Mouse (Mus musculus) CD4-positive, CD25-positive, alpha-beta regulatory T cell (primary cell): ENCODE results near the gene Mrap. TPM values are rescaled to one million over a fixed set of nuclear protein-coding genes. Genes with fewer than 3 reads are reported as not detected.

Experiments
- polyA plus RNA-seq: library from polyadenylated mRNA; unstranded; fragments of 100-300 nt; shearing (Covaris generic); gene quantifications from one replicate; pipeline ENCODE4 v1.2.1, GENCODE M21; 2017

Gene Mrap
- polyA plus RNA-seq = not detected

DNA sequence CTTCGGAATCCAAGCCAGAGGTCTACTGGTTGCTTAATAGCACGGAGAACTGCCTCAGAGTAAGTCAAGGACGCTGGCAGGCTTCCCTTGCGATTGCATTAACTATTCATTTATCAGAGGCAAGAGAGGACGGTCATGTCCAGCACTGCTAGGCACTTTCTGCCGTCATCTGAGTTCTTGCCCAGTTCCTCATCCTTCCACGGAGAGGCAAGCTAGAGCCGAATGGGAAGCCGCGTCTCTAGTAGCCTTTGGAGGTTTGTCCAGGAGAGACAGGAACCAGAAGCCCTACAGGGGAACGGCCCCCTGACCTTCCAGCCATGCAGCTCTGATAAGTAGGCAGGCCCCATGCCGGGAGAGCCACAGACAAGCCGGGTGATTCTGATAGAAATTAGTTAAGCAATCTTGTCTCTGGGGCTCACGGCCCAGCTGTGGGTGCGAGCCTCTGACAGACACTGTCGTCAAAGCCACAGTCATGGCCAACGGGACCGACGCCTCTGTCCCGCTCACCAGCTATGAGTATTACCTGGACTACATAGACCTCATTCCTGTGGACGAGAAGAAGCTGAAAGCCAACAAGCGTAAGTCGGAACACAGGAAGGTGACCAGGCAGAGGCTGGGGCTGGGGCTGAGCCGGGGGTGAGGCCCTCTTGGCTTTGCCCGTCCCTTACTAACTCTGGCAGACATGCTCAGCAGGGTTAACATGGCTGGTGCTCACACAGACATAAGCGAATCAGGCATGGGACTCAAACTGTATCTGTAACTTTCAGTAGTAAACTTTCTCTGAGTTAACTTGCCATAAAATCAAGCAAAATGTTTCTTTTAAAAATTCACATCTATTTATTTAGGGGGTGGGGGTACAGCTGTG, at the start of gene Mrap:
TSS of gene Mrap (plus strand) at position 116 of the 865 bp plus-strand sequence.

DNA sequence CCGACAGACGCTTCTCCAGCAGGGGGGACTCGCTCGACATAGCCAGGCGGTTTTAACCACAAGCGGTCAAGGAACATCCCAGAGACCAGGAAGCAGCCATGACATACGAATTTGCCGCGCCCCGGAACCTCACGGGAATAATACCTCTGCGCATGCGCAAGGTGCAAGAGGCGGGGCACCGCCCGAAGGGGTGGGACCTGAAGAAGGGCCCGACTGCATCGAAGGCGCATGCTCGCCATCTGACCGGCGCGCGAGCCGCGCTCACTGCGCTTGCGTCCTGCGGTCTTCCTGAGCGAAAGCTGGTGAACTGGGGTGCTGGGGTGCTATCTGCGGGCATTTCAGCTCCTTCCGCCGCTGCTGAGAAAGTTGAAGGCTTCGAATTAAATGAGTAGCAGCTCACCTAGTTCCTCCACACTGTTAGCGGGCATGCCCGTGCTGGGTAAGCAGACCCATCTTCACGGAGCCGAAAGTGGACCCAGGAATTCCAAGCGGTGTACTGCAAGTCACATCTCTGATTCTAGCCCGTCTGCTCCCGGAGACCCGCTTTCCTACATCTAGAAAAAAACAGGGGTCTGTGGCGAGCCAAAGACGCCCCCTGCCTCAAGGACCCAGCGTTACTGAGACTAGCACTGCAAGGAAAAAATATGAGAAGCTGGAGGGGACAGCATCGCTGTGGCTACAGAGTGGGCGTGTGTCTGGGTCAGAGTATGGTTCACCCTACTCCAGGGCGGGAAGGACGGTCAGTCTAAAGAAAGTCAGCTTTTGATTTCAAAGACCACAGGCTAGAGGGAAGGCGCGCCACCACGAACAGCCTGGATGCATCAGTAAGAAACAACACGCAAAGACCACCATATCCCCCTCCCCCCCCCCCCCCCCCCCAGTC, 10.5 kb upstream of the Mrap start, which contains the start of gene Mis18a:
TSS of gene Mis18a (minus strand) at position 172 of the 883 bp plus-strand sequence.

Other genes with a start within 250 kb of the Mrap start
- 62.3 TPM for gene Mis18a, start 10.8 kb upstream of the Mrap start, polyA plus RNA-seq
- 18.4 TPM for gene Urb1, start 72.2 kb downstream of the Mrap start, polyA plus RNA-seq
- gene Eva1c, start 88.5 kb downstream of the Mrap start, polyA plus RNA-seq = not detected
- 46.9 TPM for gene Cfap298, start 196.9 kb downstream of the Mrap start, polyA plus RNA-seq